In the genomic region with DNA sequence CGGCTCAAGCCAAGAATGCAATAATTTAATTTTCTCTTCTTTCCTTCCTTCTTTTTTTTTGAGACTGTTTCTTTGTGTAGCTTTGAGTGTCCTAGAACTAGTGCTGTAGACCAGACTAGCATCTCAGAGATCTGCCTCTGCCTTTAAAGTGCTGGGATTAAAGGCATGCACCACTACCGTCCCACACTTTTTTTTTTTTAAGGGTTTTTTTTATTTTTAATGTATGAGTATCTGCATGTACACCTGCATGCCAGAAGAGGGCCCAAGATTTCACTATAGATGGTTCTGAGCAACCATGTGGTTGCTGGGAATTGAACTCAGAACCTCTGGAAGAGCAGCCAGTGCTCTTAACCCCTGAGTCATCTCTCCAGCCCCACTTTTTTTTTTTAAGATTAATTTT, we compare ENCODE assay signal across 20 mouse cellular contexts. TPM values are rescaled to one million over a fixed set of nuclear protein-coding genes. Genes with fewer than 3 reads are reported as not detected.
"Had no signal": no experiment of that assay in that cellular context is flagged by ENCODE, and none has a peak within 500 bp of the region (broad histone marks: within the 10 kb centered on the region; RNA-seq: fewer than 3 reads in every experiment).

No protein-coding gene starts in this region.

- DNase-seq: kidney, adult 18-20 months; kidney, adult 9 months; kidney, postnatal 14 days; kidney, postnatal 4 days; layer of hippocampus, postnatal 36 days; lung, adult 18-20 months; lung, postnatal 10 days; lung, postnatal 36 days; thymus, adult 2 months; thymus, postnatal 14 days; thymus, postnatal 4 days had no signal

- H3K36me3 ChIP-seq: liver, embryonic 15.5 days; lung, embryonic 15.5 days; midbrain, embryonic 10.5 days; midbrain, embryonic 13.5 days had no signal

- H3K9me3 ChIP-seq: liver, embryonic 15.5 days; lung, embryonic 15.5 days; megakaryocyte, embryonic 14.5 days; midbrain, embryonic 10.5 days; midbrain, embryonic 13.5 days had no signal

- H3K27ac ChIP-seq: liver, embryonic 15.5 days had no signal

- H3K27me3 ChIP-seq: lung, embryonic 15.5 days; midbrain, embryonic 13.5 days had no signal

- ATAC-seq: midbrain, embryonic 13.5 days had no signal

RNA-seq across cellular contexts. Expression of a gene that starts 38.1 kb away (rescaled TPM):
- total RNA-seq: liver, adult 2 months; monocyte, adult 5-6 weeks had no signal
- polyA plus RNA-seq: limb, embryonic 11.5 days; liver, adult 2 months; myocyte; thymus, adult 2 months had no signal
